Mouse (Mus musculus) frontal cortex, postnatal 36 days (tissue): ENCODE data around the gene Rufy2.
A peak's percentile ranks its signal among the peaks of the same experiment; 100 is the strongest.

ENCODE experiments used
- DNase-seq, 2 experiments: peaks; one replicate each; pipeline ENCODE4 v3.0.0; 2022; ENCODE audit warnings: low spot score in 2 of 2

Gene Rufy2

GRCm38 (mm10) chr10:62980039-62980954, at the start of gene Rufy2:
Rufy2 (plus strand) TSS chr10:62980223.
- DNase-seq: peak; percentile 89 to 91

- DNase-seq: no peak
These were observed 47.6 kb upstream of the Rufy2 start for GRCm38 (mm10) chr10:62932381-62932780.

GRCm38 (mm10) chr10:62944975-62945580, 34.9 kb upstream of the Rufy2 start:
- DNase-seq: no peak

GRCm38 (mm10) chr10:62946738-62947471, 33.1 kb upstream of the Rufy2 start, which contains the start of gene Dna2:
Dna2 (plus strand) TSS chr10:62947026.
- DNase-seq: peak; percentile 70 to 79

- no peak for DNase-seq
These were observed 31.5 kb upstream of the Rufy2 start for GRCm38 (mm10) chr10:62948551-62948950.

GRCm38 (mm10) chr10:62963956-62964355, 16.1 kb upstream of the Rufy2 start:
- no peak for DNase-seq

GRCm38 (mm10) chr10:62965796-62966195, 14.2 kb upstream of the Rufy2 start:
- no peak for DNase-seq

- no peak for DNase-seq
These were observed 13.7 kb upstream of the Rufy2 start for GRCm38 (mm10) chr10:62966291-62966690.

DNA sequence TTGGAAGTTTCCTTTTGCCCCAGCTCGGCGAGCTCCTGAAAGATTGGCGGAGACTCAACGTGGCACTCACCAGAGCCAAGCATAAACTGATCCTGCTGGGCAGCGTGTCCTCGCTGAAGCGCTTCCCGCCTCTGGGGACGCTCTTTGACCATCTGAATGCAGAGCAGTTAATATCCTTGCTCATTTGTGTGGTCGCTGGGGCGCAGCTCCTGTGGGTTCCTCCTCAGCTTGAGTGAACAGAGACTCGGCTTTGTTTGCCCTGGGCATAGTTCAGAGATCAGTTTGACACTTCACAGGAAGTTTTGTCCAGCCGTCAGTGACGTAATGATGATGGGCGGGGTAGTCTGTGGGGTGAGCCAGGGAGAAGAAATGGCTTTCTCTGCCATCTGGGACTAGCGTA, 8.2 kb upstream of the Rufy2 start:
- peak in 1 of 2 experiments; percentile 17 for DNase-seq

- no peak for DNase-seq
These were observed 370 bp upstream of the Rufy2 start for GRCm38 (mm10) chr10:62979667-62980038.

DNA sequence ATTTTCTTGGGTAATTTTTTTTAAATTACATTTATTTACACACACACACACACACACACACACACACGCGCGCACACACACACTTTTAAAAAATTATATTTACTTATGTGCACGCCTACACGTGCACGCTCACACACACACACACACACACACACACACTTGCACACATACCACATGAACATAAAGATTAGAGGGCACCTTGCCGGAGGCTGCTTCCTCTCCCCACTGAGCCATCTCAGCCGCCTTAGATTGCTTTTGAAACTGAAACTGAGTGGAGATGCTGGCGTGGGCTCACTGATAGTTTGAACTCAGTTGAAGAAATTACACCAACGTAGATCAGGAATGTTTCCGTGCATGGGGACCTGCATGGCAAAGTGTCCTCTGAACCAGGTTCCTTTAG, 4.0 kb downstream of the Rufy2 start:
- DNase-seq: no peak

GRCm38 (mm10) chr10:62984495-62984894, 4.5 kb downstream of the Rufy2 start:
- DNase-seq: no peak

GRCm38 (mm10) chr10:62987341-62987740, 7.3 kb downstream of the Rufy2 start:
- DNase-seq: no peak

DNA sequence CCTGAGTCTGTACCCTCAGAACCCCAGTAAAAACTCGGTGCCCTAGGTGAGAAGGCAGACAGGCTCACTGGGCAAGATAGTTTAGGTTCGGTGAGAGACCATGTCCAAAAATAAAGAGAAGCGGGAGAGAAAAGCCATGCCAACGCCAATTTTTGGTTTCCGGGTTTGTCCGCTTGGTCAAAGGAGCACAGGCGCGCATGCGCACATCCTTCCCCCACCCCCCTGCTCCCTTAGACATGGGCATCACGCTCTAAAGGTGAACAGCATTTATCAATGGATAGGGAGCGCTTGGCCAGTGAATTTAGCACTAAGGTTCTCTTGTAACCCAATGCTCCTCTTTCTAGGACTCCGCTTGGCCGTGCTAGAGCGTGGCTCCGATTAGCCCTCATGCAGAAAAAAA, 10.6 kb downstream of the Rufy2 start:
- no peak for DNase-seq

DNA sequence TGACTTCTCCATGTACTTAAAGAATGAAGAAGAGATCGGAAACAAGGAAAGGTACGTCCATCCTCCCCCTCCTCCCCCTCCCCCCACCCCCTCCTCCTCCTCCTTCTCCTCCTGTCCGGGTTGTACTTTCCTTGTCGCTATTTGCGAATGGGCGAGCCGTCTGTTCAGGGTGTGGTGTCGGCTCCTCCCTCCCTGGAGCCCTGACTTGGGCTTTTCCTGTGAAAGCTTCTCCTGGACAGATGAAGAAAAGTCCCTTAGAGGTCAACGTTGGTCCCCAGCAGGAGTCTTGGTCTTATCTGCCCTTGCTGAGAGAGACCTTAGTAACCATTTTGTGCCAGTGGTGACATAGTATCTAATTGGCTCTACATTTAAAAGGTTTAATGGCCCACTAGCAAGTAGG, 14.0 kb downstream of the Rufy2 start:
- no peak for DNase-seq

GRCm38 (mm10) chr10:63000584-63000983, 20.6 kb downstream of the Rufy2 start:
- DNase-seq: no peak

DNA sequence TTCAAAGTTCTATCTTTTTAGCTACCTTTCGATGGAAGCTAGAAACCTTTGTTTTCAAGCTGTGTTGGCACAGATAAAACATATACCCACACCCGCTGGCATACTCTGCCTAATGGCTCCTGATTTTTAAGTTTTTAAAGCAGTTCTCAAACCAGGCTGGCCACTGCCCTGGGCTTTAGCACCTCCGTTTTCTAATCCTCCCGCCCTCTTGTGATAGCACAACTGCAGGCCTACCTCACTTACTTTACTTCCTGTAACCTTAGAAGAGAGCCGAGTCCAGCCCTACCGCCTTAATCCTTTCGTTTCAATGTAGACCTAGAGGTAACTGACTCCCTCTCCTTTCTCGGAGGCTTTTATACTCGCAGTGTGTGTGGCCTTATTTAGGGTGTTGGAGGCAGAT, 23.2 kb downstream of the Rufy2 start:
- DNase-seq: no peak

GRCm38 (mm10) chr10:63004556-63004955, 24.5 kb downstream of the Rufy2 start:
- no peak for DNase-seq

DNA sequence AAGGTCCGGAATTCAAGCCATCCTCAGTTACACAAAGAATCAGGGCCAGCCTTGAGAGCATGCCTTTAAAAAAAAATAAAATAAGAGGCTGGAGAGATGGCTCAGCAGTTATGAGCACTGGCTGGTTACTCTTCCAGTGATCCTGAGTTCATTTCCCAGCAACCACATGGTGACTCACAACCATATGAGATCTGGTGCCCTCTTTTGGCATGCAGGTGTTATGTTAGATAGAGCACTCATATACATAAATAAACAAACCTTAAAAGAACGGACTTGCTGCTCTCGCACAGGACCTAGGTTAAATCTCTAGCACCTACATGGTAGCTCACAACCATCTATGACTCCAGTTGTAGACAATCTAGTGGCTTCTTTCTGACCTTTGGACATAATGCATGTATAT, 28.2 kb downstream of the Rufy2 start:
- no peak for DNase-seq

DNA sequence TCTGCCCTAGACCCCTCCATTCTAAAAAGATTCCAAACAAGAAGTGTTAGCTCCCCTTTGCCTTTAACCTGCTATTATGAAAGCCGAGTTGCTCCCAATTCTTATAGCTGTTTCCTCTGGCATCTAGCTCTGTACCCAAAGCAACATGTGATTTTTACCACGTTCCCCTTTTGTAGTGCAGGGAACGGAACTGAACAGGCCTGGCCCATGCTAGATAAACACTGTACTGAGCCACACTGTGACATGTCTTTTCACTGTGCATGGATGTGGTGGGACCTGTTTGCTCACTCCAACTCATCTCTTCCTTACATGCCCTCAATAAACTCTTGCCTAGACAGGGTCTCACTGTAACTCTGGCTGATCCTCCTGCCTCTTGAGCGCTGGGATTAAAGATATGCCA, 30.2 kb downstream of the Rufy2 start:
- no peak for DNase-seq

- no peak for DNase-seq
These were observed 31.5 kb downstream of the Rufy2 start for GRCm38 (mm10) chr10:63011556-63011955.

DNA sequence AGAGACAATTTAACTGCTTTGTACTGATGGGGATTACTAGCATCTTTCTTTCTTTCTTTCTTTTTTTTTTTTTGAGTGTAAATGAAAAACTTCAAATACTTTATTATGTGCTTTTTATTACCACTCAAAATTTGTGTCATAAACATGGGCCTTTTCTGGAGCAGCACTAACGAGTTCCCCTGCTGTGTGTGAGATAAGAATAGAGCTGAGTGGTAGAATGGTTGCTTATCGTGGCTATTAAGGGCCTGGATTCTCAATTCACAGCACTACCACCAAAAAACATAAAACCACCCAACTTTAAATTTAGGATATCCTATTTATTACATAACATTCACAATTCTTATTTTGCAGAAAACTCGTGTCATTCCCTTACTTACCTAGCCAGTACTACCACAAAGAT, 33.5 kb downstream of the Rufy2 start:
- no peak for DNase-seq
